28 mouse cellular contexts compared by ENCODE assay signal in the genomic region with DNA sequence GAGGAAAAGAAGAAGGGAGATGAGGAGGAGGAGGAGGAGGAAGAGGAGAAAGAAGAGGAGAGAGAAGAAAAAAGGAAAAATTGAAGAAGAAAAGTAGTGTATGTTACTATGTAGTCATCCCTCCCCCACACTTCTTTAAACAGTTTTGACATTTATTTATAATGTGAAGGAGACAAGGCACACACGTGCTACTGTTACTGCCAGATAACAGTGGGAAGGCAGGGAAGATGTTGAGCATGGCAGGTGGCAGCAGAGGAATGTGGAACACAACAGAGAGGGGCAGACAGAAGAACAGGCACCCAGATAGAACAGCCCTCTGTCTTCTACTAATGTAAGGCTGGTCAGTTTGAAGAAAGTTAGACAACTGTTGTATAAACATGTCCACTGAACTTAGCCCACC. TPM values are rescaled to one million over a fixed set of nuclear protein-coding genes. Genes with fewer than 3 reads are reported as not detected.
DNase-seq lines count a peak whose midpoint lies in the region; ATAC-seq and TF ChIP-seq lines count a peak whose summit lies in the region.
"Had no signal": no experiment of that assay in that cellular context is flagged by ENCODE, and none has a peak within 500 bp of the region (broad histone marks: within the 10 kb centered on the region; RNA-seq: fewer than 3 reads in every experiment).

No protein-coding gene starts in this region.

- 0 out of 2 replicates have a peak, but pooled peaks have one; percentile 33 for ATAC-seq in liver, embryonic 11.5 days (replicated peaks; ENCODE audit: low FRiP score)
- ATAC-seq in liver, embryonic 16.5 days (ENCODE audit: low read depth) = peak; percentile 35; the same call in 1 of the 2 replicates
- ATAC-seq in midbrain, postnatal 0 days (ENCODE audit: low FRiP score) = no peak
- ATAC-seq: activated CD4-positive, CD25-positive, alpha-beta regulatory T cell, adult 4 months; CD4-positive, CD25-positive, alpha-beta regulatory T cell, adult 4 months; forebrain, embryonic 13.5 days; forebrain, postnatal 0 days; hindbrain, embryonic 16.5 days; intestine, embryonic 15.5 days had no signal

- no peak overlapping the region for H3K27ac ChIP-seq in liver, embryonic 11.5 days (ENCODE audit: low read depth, low read length)
- H3K27ac ChIP-seq in liver, embryonic 16.5 days (ENCODE audit: low read length) = no peak overlapping the region
- H3K27ac ChIP-seq in midbrain, postnatal 0 days (ENCODE audit: low read depth, low read length) = no peak overlapping the region
- H3K27ac ChIP-seq: embryonic facial prominence, embryonic 10.5 days; embryonic facial prominence, embryonic 13.5 days; forebrain, embryonic 10.5 days; forebrain, embryonic 13.5 days; hindbrain, embryonic 12.5 days; intestine, embryonic 15.5 days had no signal

- H3K9me3 ChIP-seq in liver, embryonic 11.5 days (ENCODE audit: control insufficient read depth, low read length) = no peaks in the 10 kb centered on the region
- no peaks in the 10 kb centered on the region for H3K9me3 ChIP-seq in liver, embryonic 16.5 days (replicated peaks; ENCODE audit: control insufficient read depth, low read length)
- no peaks in the 10 kb centered on the region for H3K9me3 ChIP-seq in midbrain, postnatal 0 days (ENCODE audit: low read length)
- H3K9me3 ChIP-seq: embryonic facial prominence, embryonic 10.5 days; embryonic facial prominence, embryonic 13.5 days; forebrain, embryonic 10.5 days; forebrain, embryonic 13.5 days; hindbrain, embryonic 12.5 days; intestine, embryonic 15.5 days had no signal

- H3K36me3 ChIP-seq in liver, embryonic 11.5 days (ENCODE audit: control insufficient read depth, insufficient read depth, low read length) = no peaks in the 10 kb centered on the region; the same call in 1 of the 2 replicates
- H3K36me3 ChIP-seq in liver, embryonic 16.5 days (ENCODE audit: control insufficient read depth, insufficient read depth) = no peaks in the 10 kb centered on the region; the same call in 1 of the 2 replicates
- H3K36me3 ChIP-seq in midbrain, postnatal 0 days (ENCODE audit: insufficient read depth, low read length) = peaks cover 38% of the 10 kb centered on the region
- H3K36me3 ChIP-seq: intestine, embryonic 15.5 days had no signal

- H3K4me2 ChIP-seq in liver, embryonic 11.5 days = no peak overlapping the region
- H3K4me2 ChIP-seq in liver, embryonic 16.5 days (ENCODE audit: low read depth, low read length) = no peak overlapping the region
- H3K4me2 ChIP-seq in midbrain, postnatal 0 days (ENCODE audit: low read depth, low read length, poor library complexity, severe bottlenecking) = no peak overlapping the region
- H3K4me2 ChIP-seq: embryonic facial prominence, embryonic 13.5 days; forebrain, embryonic 13.5 days; heart, embryonic 11.5 days; hindbrain, embryonic 12.5 days; intestine, embryonic 15.5 days had no signal

- H3K27me3 ChIP-seq in liver, embryonic 11.5 days (replicated peaks; ENCODE audit: control insufficient read depth, insufficient read depth, low read length) = no peaks in the 10 kb centered on the region
- no peaks in the 10 kb centered on the region for H3K27me3 ChIP-seq in liver, embryonic 16.5 days (ENCODE audit: control insufficient read depth, insufficient read depth, low read depth, low read length)
- no peaks in the 10 kb centered on the region for H3K27me3 ChIP-seq in midbrain, postnatal 0 days (ENCODE audit: insufficient read depth, low read length)
- H3K27me3 ChIP-seq: embryonic facial prominence, embryonic 13.5 days; forebrain, embryonic 13.5 days; hindbrain, embryonic 12.5 days; intestine, embryonic 15.5 days had no signal

- H3K4me3 ChIP-seq in liver, embryonic 11.5 days (ENCODE audit: low read depth, low read length) = no peak overlapping the region
- H3K4me3 ChIP-seq in liver, embryonic 16.5 days (ENCODE audit: low read depth, low read length) = no peak overlapping the region
- H3K4me3 ChIP-seq in midbrain, postnatal 0 days (ENCODE audit: low read depth, low read length) = no peak overlapping the region
- H3K4me3 ChIP-seq: embryonic facial prominence, embryonic 10.5 days; embryonic facial prominence, embryonic 13.5 days; forebrain, embryonic 10.5 days; forebrain, embryonic 13.5 days; gastrocnemius, adult 2 months; hindbrain, embryonic 12.5 days; intestine, embryonic 15.5 days had no signal

- WGBS in liver, embryonic 11.5 days = 22% methylated on average over 1 of the region's 1 CpGs
- WGBS in liver, embryonic 16.5 days (ENCODE audit: insufficient replicate concordance) = 15% methylated on average over 1 of the region's 1 CpGs
- WGBS in midbrain, postnatal 0 days = 66% methylated on average over 1 of the region's 1 CpGs

- TF ChIP-seq CTCF in midbrain, postnatal 0 days (IDR thresholded peaks at IDR 0.05) = no peak

- no peaks in the 10 kb centered on the region for H3K4me1 ChIP-seq in liver, embryonic 11.5 days (replicated peaks; ENCODE audit: control insufficient read depth, insufficient read depth, low read length)
- no peaks in the 10 kb centered on the region for H3K4me1 ChIP-seq in liver, embryonic 16.5 days (ENCODE audit: control insufficient read depth, low read depth, low read length)
- no peaks in the 10 kb centered on the region for H3K4me1 ChIP-seq in midbrain, postnatal 0 days (ENCODE audit: insufficient read depth, low read length)
- H3K4me1 ChIP-seq: embryonic facial prominence, embryonic 10.5 days; embryonic facial prominence, embryonic 13.5 days; forebrain, embryonic 10.5 days had no signal

- H3K9ac ChIP-seq in liver, embryonic 11.5 days (ENCODE audit: low read depth, low read length) = no peak overlapping the region
- H3K9ac ChIP-seq in liver, embryonic 16.5 days (ENCODE audit: low read depth, low read length) = no peak overlapping the region
- no peak overlapping the region for H3K9ac ChIP-seq in midbrain, postnatal 0 days (replicated peaks; ENCODE audit: low read length, poor library complexity, severe bottlenecking)
- H3K9ac ChIP-seq: embryonic facial prominence, embryonic 13.5 days; forebrain, embryonic 13.5 days; forebrain, postnatal 0 days; hindbrain, embryonic 12.5 days; intestine, embryonic 15.5 days had no signal

- no peak for DNase-seq in liver, embryonic 11.5 days (ENCODE audit: low spot score)
- DNase-seq in liver = no peak
- DNase-seq in 3T3-L1 (ENCODE audit: low read depth, low spot score) = peak; percentile 13
- DNase-seq in brain, adult 2 months (ENCODE audit: low read depth, low spot score) = peak; percentile 36
- DNase-seq in embryo, embryonic 10 days (ENCODE audit: low spot score) = no peak
- DNase-seq in cerebellum, adult 11-12 months = no peak
- DNase-seq in midbrain, postnatal 0 days (ENCODE audit: low spot score) = no peak
- DNase-seq: adrenal gland, adult 8-10 months; adrenal gland, postnatal 25 days; cerebellum, adult 11 months; cerebellum, adult 8-10 months; cerebellum, postnatal 25 days; embryo, embryonic 11 days; forebrain, postnatal 0 days; gastrocnemius, adult 2 months; gastrocnemius, postnatal 14 days; heart, adult 11 months had no signal

RNA-seq across cellular contexts. Expression of a gene that starts 29.6 kb away (rescaled TPM):
- polyA plus RNA-seq in liver, embryonic 11.5 days (2014; fragmentation: Nextera tagmentation; extraction: Ambion mirVana) = 56.6 and 64.3 TPM in 2 replicates
- polyA plus RNA-seq in liver, embryonic 16.5 days (2015; fragmentation: Nextera tagmentation; extraction: Ambion mirVana) = 29.9 and 31.3 TPM in 2 replicates
- total RNA-seq in midbrain, postnatal 0 days (2014; rRNA removed) = 105 and 114 TPM in 2 replicates
- polyA plus RNA-seq in midbrain, postnatal 0 days (2015; fragmentation: Nextera tagmentation; extraction: Ambion mirVana) = 89.4 and 93.2 TPM in 2 replicates

RNA-seq across cellular contexts. Expression of a gene that starts 57.3 kb away (rescaled TPM):
- 7.9 and 9.0 TPM in 2 replicates for polyA plus RNA-seq in liver, embryonic 11.5 days (2014; fragmentation: Nextera tagmentation; extraction: Ambion mirVana)
- polyA plus RNA-seq in liver, embryonic 16.5 days (2015; fragmentation: Nextera tagmentation; extraction: Ambion mirVana) = 8.3 and 8.9 TPM in 2 replicates
- 24.2 and 28.6 TPM in 2 replicates for total RNA-seq in midbrain, postnatal 0 days (2014; rRNA removed)
- 14.7 and 17.4 TPM in 2 replicates for polyA plus RNA-seq in midbrain, postnatal 0 days (2015; fragmentation: Nextera tagmentation; extraction: Ambion mirVana)

Comparison
In these comparisons a context has a peak if more than half of its experiments do, and no peak if none do; other contexts are left out.
1. DNase-seq: peak in 3T3-L1 (single experiment) and brain, adult 2 months (single experiment); none in liver, embryonic 11.5 days (single experiment), liver (single experiment), embryo, embryonic 10 days (single experiment), cerebellum, adult 11-12 months (single experiment) and midbrain, postnatal 0 days (single experiment).